Mouse (Mus musculus): ENCODE data around the gene Vwf.

- TF ChIP-seq CTCF (IDR thresholded peaks at IDR 0.05; ENCODE audit: borderline replicate concordance, insufficient read depth, low read depth, low read length) = no peak
- TF ChIP-seq POLR2A (IDR thresholded peaks at IDR 0.05; ENCODE audit: borderline replicate concordance, insufficient read depth, low read length) = no peak
Measured at GRCm38 (mm10) chr6:125727484-125727911, 180.9 kb downstream of the Vwf start.
